Mouse (Mus musculus): ENCODE results near the gene Prg3. TPM values are rescaled to one million over a fixed set of nuclear protein-coding genes. Genes with fewer than 3 reads are reported as not detected.
A peak's percentile ranks its signal among the peaks of the same experiment; 100 is the strongest.

Prg3 gene
- polyA plus RNA-seq (2015; fragmentation: Nextera tagmentation; extraction: Ambion mirVana) = 0.28 TPM in 1 of 2 replicates, not detected in the other

DNA sequence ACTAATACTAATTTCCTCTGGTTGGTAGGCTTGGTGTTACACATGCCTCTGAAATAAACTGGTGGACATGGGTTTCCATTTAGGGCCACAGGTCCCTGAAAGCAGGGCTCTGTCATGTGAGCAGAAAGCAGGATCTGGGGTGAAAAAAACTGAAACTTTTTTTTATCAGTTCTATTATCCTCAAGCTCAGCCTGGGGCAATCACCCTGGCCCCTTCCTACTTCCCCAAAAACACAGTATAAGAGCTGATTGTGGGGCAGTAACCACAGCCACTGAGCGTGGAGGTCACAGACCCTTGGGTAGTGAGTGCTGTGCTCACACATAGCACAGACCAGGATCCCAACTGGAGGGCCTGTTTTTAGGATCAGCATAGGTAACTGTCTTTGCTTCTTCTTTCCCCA is at the start of gene Prg3:
Gene Prg3 (plus strand): TSS at position 286 of the 400 bp plus-strand sequence.
- Histone ChIP-seq H3K27me3 (ENCODE audit: control insufficient read depth, insufficient read depth, low read length) (no peaks in the 10 kb centered on the region), H3K9ac (ENCODE audit: low read length) (no peak within 1 kb of the TSS), H3K4me3 (replicated peaks; ENCODE audit: low read length) (no peak within 1 kb of the TSS), H3K27ac (ENCODE audit: low read length) (no peak within 1 kb of the TSS), H3K9me3 (replicated peaks; ENCODE audit: control insufficient read depth, low read length) (no peaks in the 10 kb centered on the region), H3K4me2 (ENCODE audit: low read depth, low read length) (no peak within 1 kb of the TSS), H3K4me1 (ENCODE audit: control insufficient read depth, insufficient read depth, low read length) (no peaks in the 10 kb centered on the region), H3K36me3 (ENCODE audit: control insufficient read depth, insufficient read depth, low read length) (no peaks in the 10 kb centered on the region)
- ATAC-seq (ENCODE audit: insufficient read depth, low FRiP score) = no peak
- WGBS = 76% methylated on average over 1 of the region's 1 CpGs

GRCm38 (mm10) chr2:84938249-84938946 is 49.6 kb upstream of the Prg3 start:
- H3K27me3 ChIP-seq (ENCODE audit: control insufficient read depth, insufficient read depth, low read length) = no peaks in the 10 kb centered on the region
- 53% methylated on average over 5 of the region's 5 CpGs for WGBS
- H3K9ac ChIP-seq (ENCODE audit: low read length) = peak overlapping the region; percentile 35; the same call in 1 of the 2 replicates
- H3K4me1 ChIP-seq (ENCODE audit: control insufficient read depth, insufficient read depth, low read length) = peaks cover 20% of the 10 kb centered on the region
- ATAC-seq (ENCODE audit: insufficient read depth, low FRiP score) = peak; percentile 68
- H3K36me3 ChIP-seq (ENCODE audit: control insufficient read depth, insufficient read depth, low read length) = no peaks in the 10 kb centered on the region
- peak overlapping the region; percentile 57 for H3K4me3 ChIP-seq (replicated peaks; ENCODE audit: low read length)
- peak overlapping the region; percentile 61 for H3K27ac ChIP-seq (ENCODE audit: low read length)
- H3K9me3 ChIP-seq (replicated peaks; ENCODE audit: control insufficient read depth, low read length) = no peaks in the 10 kb centered on the region
- H3K4me2 ChIP-seq (ENCODE audit: low read depth, low read length) = peak overlapping the region; percentile 67

DNA sequence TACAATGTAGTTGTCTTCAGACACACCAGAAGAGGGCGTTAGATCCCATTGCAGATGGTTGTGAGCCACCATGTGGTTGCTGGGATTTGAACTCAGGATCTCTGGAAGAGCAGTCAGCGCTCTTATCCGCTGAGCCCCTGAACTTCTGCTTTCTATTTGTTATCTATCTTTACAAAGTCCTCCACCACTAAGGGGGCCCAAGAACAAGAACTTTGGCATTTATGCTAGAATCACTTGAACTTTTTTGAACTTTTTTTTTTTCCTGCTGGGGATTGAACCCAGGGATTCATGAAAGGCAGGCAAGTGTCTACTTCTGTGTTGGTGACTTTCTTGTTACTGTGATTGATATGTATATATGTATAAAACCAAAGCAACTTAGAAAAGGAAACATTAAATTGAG is 48.7 kb upstream of the Prg3 start:
- Histone ChIP-seq H3K4me1 (ENCODE audit: control insufficient read depth, insufficient read depth, low read length) (peaks cover 20% of the 10 kb centered on the region), H3K9ac (ENCODE audit: low read length) (no peak overlapping the region), H3K27me3 (ENCODE audit: control insufficient read depth, insufficient read depth, low read length) (no peaks in the 10 kb centered on the region), H3K4me3 (replicated peaks; ENCODE audit: low read length) (no peak overlapping the region), H3K36me3 (ENCODE audit: control insufficient read depth, insufficient read depth, low read length) (no peaks in the 10 kb centered on the region), H3K4me2 (ENCODE audit: low read depth, low read length) (no peak overlapping the region), H3K27ac (ENCODE audit: low read length) (no peak overlapping the region), H3K9me3 (replicated peaks; ENCODE audit: control insufficient read depth, low read length) (no peaks in the 10 kb centered on the region)
- ATAC-seq (ENCODE audit: insufficient read depth, low FRiP score) = no peak
- 86% methylated on average over 3 of the region's 3 CpGs for WGBS

DNA sequence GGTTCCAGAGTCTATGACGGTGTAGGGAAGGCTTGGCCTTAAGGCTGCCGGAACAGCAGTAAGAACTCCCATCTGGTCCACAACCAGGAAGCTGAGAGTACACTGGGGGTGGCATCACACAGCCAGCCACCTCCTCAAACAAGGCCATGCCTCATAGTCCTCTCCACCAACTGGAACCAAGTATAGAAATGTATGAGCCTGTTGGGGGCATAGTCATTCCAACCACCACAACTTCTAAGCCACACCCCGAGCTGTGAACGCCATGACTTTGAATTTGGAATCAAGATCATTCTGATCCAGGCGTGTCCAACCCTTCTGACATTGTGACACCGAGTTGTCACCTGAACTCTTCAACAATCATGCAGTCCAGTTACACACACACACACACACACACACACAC is 48.3 kb upstream of the Prg3 start:
- H3K4me3 ChIP-seq (replicated peaks; ENCODE audit: low read length) = no peak overlapping the region
- H3K4me2 ChIP-seq (ENCODE audit: low read depth, low read length) = no peak overlapping the region
- no peaks in the 10 kb centered on the region for H3K27me3 ChIP-seq (ENCODE audit: control insufficient read depth, insufficient read depth, low read length)
- H3K27ac ChIP-seq (ENCODE audit: low read length) = no peak overlapping the region
- H3K9ac ChIP-seq (ENCODE audit: low read length) = no peak overlapping the region
- peaks cover 20% of the 10 kb centered on the region for H3K4me1 ChIP-seq (ENCODE audit: control insufficient read depth, insufficient read depth, low read length)
- H3K36me3 ChIP-seq (ENCODE audit: control insufficient read depth, insufficient read depth, low read length) = no peaks in the 10 kb centered on the region
- H3K9me3 ChIP-seq (replicated peaks; ENCODE audit: control insufficient read depth, low read length) = no peaks in the 10 kb centered on the region
- no peak for ATAC-seq (ENCODE audit: insufficient read depth, low FRiP score)
- WGBS = 92% methylated on average over 6 of the region's 6 CpGs

DNA sequence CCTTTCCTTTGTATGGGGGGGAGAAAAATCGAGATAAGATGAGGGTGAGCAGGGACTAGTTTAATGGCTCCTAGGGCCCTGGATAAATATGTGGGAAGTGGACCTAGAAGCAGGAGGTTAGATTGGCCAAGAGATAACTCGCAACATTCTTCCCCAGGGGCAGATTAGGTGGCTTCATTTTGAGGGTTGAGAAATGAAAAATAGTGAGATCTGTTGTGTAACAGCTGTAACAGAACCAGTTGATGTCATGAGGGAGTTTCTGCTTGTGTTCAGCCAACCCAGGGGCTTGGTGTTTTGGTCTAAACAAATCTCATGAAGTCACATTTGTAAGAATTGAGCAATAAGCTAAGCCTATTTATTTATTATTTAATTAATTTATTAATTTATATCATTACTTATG is 46.7 kb upstream of the Prg3 start:
- Histone ChIP-seq H3K9me3 (replicated peaks; ENCODE audit: control insufficient read depth, low read length) (no peaks in the 10 kb centered on the region), H3K9ac (ENCODE audit: low read length) (no peak overlapping the region), H3K4me3 (replicated peaks; ENCODE audit: low read length) (no peak overlapping the region), H3K4me1 (ENCODE audit: control insufficient read depth, insufficient read depth, low read length) (peaks cover 20% of the 10 kb centered on the region), H3K36me3 (ENCODE audit: control insufficient read depth, insufficient read depth, low read length) (no peaks in the 10 kb centered on the region), H3K4me2 (ENCODE audit: low read depth, low read length) (no peak overlapping the region), H3K27ac (ENCODE audit: low read length) (no peak overlapping the region), H3K27me3 (ENCODE audit: control insufficient read depth, insufficient read depth, low read length) (no peaks in the 10 kb centered on the region)
- WGBS = 78% methylated on average over 2 of the region's 2 CpGs
- no peak for ATAC-seq (ENCODE audit: insufficient read depth, low FRiP score)

DNA sequence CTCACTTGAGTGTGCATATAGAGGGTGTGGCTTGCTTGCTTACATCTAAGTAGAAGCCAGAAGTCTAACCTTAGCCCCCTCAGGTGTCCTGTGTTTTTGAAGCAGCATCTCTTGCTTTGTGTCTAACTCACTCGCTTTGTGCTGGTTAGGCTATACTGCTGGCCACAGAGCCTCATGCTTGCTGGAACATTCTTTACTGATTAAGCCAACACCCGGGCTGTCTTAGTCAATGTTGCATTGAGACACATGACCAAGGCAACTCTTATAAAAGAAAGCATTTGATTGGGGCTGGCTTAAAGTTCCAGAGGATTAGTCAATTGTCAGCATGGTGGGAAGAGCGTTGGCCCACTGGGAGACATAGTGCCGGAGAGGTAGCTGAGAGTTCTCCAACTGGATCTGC is 46.2 kb upstream of the Prg3 start:
- Histone ChIP-seq H3K27ac (ENCODE audit: low read length) (no peak overlapping the region), H3K4me1 (ENCODE audit: control insufficient read depth, insufficient read depth, low read length) (peaks cover 20% of the 10 kb centered on the region), H3K9me3 (replicated peaks; ENCODE audit: control insufficient read depth, low read length) (no peaks in the 10 kb centered on the region), H3K4me2 (ENCODE audit: low read depth, low read length) (no peak overlapping the region), H3K27me3 (ENCODE audit: control insufficient read depth, insufficient read depth, low read length) (no peaks in the 10 kb centered on the region), H3K36me3 (ENCODE audit: control insufficient read depth, insufficient read depth, low read length) (no peaks in the 10 kb centered on the region), H3K4me3 (replicated peaks; ENCODE audit: low read length) (no peak overlapping the region), H3K9ac (ENCODE audit: low read length) (no peak overlapping the region)
- ATAC-seq (ENCODE audit: insufficient read depth, low FRiP score) = no peak
- WGBS = 93% methylated on average over 4 of the region's 4 CpGs

DNA sequence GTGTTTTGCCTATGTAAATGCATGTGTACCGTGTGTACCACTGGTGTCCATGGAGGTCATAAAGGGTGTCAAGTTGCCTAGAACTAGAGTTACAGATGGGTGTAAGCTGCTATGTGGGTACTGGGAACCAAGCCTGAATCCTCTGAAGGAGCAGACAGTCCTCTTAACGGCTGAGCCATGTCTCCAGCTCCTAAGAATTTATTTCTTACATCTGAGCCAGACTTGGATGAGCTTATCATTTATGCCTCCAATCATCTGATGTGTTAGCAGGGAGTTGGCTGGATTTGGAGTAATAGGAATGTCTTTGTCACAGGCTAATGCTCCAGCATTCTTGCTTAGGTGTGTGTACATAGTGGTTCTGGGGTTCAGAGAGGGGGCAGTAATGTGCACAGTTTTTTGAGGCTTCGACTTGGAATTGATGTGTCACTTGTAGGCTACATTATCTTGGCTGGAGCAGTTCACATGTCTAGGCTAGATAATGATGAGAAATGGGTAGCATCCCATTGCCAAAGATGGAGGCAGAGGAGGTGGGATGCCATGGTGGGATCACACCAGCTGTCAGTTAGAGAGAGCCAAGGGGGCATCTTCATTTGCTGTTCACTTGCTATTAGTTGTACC is 40.8 kb upstream of the Prg3 start:
- Histone ChIP-seq H3K9ac (ENCODE audit: low read length) (no peak overlapping the region), H3K4me2 (ENCODE audit: low read depth, low read length) (no peak overlapping the region), H3K4me3 (replicated peaks; ENCODE audit: low read length) (no peak overlapping the region), H3K36me3 (ENCODE audit: control insufficient read depth, insufficient read depth, low read length) (0 out of 2 replicates have a peak, but pooled peaks cover 3% of the 10 kb centered on the region), H3K27me3 (ENCODE audit: control insufficient read depth, insufficient read depth, low read length) (no peaks in the 10 kb centered on the region), H3K9me3 (replicated peaks; ENCODE audit: control insufficient read depth, low read length) (no peaks in the 10 kb centered on the region), H3K4me1 (ENCODE audit: control insufficient read depth, insufficient read depth, low read length) (no peaks in the 10 kb centered on the region), H3K27ac (ENCODE audit: low read length) (no peak overlapping the region)
- 81% methylated on average over 3 of the region's 3 CpGs for WGBS
- no peak for ATAC-seq (ENCODE audit: insufficient read depth, low FRiP score)

DNA sequence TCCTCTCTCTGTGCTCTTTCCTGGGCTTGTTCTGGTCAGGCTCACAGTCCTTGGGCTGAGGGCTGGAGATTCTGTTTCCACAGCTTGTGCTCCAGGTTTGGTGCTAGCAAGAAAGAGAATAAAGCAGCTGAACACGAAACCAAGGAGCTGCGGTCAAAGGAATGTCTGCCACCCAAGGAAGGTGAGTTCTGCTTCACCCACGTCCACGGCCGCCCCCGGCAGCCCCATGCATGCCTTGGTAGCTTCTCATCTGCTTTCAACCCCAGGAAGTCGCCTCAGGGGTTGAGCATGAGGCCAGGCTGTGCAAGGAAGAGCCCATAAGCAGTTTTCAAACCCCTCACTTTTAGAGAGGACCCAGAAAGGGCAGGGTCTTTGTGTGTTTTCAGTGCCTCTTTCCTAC is 39.8 kb upstream of the Prg3 start:
- no peak overlapping the region for H3K4me2 ChIP-seq (ENCODE audit: low read depth, low read length)
- no peak for ATAC-seq (ENCODE audit: insufficient read depth, low FRiP score)
- H3K4me1 ChIP-seq (ENCODE audit: control insufficient read depth, insufficient read depth, low read length) = no peaks in the 10 kb centered on the region
- no peak overlapping the region for H3K9ac ChIP-seq (ENCODE audit: low read length)
- no peaks in the 10 kb centered on the region for H3K9me3 ChIP-seq (replicated peaks; ENCODE audit: control insufficient read depth, low read length)
- H3K27ac ChIP-seq (ENCODE audit: low read length) = no peak overlapping the region
- 83% methylated on average over 7 of the region's 7 CpGs for WGBS
- no peaks in the 10 kb centered on the region for H3K27me3 ChIP-seq (ENCODE audit: control insufficient read depth, insufficient read depth, low read length)
- no peak overlapping the region for H3K4me3 ChIP-seq (replicated peaks; ENCODE audit: low read length)
- peaks cover 3% of the 10 kb centered on the region; the same call in 1 of the 2 replicates for H3K36me3 ChIP-seq (ENCODE audit: control insufficient read depth, insufficient read depth, low read length)

GRCm38 (mm10) chr2:84948721-84949120 is 39.3 kb upstream of the Prg3 start:
- 70% methylated on average over 2 of the region's 2 CpGs for WGBS
- Histone ChIP-seq H3K27ac (ENCODE audit: low read length) (no peak overlapping the region), H3K36me3 (ENCODE audit: control insufficient read depth, insufficient read depth, low read length) (peaks cover 3% of the 10 kb centered on the region; the same call in 1 of the 2 replicates)

More at GRCm38 (mm10) chr2:84948721-84949120, 39.3 kb upstream of the Prg3 start:
- no peak overlapping the region for H3K4me3 ChIP-seq (replicated peaks; ENCODE audit: low read length)
- no peaks in the 10 kb centered on the region for H3K4me1 ChIP-seq (ENCODE audit: control insufficient read depth, insufficient read depth, low read length)
- no peak overlapping the region for H3K9ac ChIP-seq (ENCODE audit: low read length)
- ATAC-seq (ENCODE audit: insufficient read depth, low FRiP score) = no peak
- H3K27me3 ChIP-seq (ENCODE audit: control insufficient read depth, insufficient read depth, low read length) = no peaks in the 10 kb centered on the region
- no peaks in the 10 kb centered on the region for H3K9me3 ChIP-seq (replicated peaks; ENCODE audit: control insufficient read depth, low read length)
- no peak overlapping the region for H3K4me2 ChIP-seq (ENCODE audit: low read depth, low read length)
